Mouse (Mus musculus) MEL (cell line): ENCODE measurements around the gene Gm11096. TPM values are rescaled to one million over a fixed set of nuclear protein-coding genes. Genes with fewer than 3 reads are reported as not detected.

Experiments used
- DNase-seq: peaks from one replicate; pipeline ENCODE4 v3.0.0; 2011; ENCODE audit warnings: low read depth, low spot score
- H3K27ac ChIP-seq: 2 replicates; pipeline ENCODE4 v1.5.1; 2012; ENCODE audit warnings: low read depth, mild to moderate bottlenecking, control low read depth, low read length, moderate library complexity; ENCODE audit not compliant: control insufficient read depth
- H3K27me3 ChIP-seq, 2 experiments: fragments of 150-350 bp in 1 of 2; sonication (generic) in 1 of 2; 2 replicates each; pipeline ENCODE4 v1.6.1; 2012; ENCODE audit warnings: low read length in 2 of 2, mild to moderate bottlenecking in 2 of 2, improper control_type of control experiment in 1 of 2, moderate library complexity in 1 of 2; ENCODE audit not compliant: insufficient read depth in 2 of 2, control insufficient read depth in 1 of 2
- H3K36me3 ChIP-seq, 2 experiments: 2 replicates each; pipeline ENCODE4 v1.6.1; 2012 to 2014; ENCODE audit warnings: low read length in 2 of 2, improper control_type of control experiment in 1 of 2, inconsistent platforms in 1 of 2, mild to moderate bottlenecking in 1 of 2; ENCODE audit not compliant: insufficient read depth in 2 of 2, control insufficient read depth in 1 of 2
- H3K4me1 ChIP-seq, 2 experiments: fragments of 150-350 bp in 1 of 2; sonication (generic) in 1 of 2; 2 replicates each; pipeline ENCODE4 v1.6.1; 2012; ENCODE audit warnings: low read length in 2 of 2, improper control_type of control experiment in 1 of 2, mild to moderate bottlenecking in 1 of 2; ENCODE audit not compliant: insufficient read depth in 2 of 2, control insufficient read depth in 1 of 2
- H3K4me3 ChIP-seq, 2 experiments: fragments of 150-350 bp in 1 of 2; sonication (generic) in 1 of 2; 2 replicates each; pipeline ENCODE4 v1.5.1; 2012; ENCODE audit warnings: low read depth in 2 of 2, low read length in 2 of 2, mild to moderate bottlenecking in 2 of 2, moderate library complexity in 2 of 2, control low read depth in 1 of 2, improper control_type of control experiment in 1 of 2; ENCODE audit not compliant: control insufficient read depth in 1 of 2, insufficient read depth in 1 of 2
- H3K79me2 ChIP-seq: 2 replicates; pipeline ENCODE4 v1.6.1; 2012; ENCODE audit warnings: mild to moderate bottlenecking, low read length, moderate library complexity; ENCODE audit not compliant: control insufficient read depth, poor library complexity, insufficient read depth
- H3K9ac ChIP-seq: 2 replicates; pipeline ENCODE4 v1.6.1; 2012; ENCODE audit warnings: low read depth, mild to moderate bottlenecking, control low read depth, low read length, moderate library complexity; ENCODE audit not compliant: control insufficient read depth, poor library complexity, severe bottlenecking
- H3K9me3 ChIP-seq: fragments of 150-350 bp; sonication (generic); replicated peaks from 2 replicates; pipeline ENCODE4 v1.6.1; 2012; ENCODE audit warnings: mild to moderate bottlenecking, low read length, improper control_type of control experiment, moderate library complexity; ENCODE audit not compliant: insufficient read depth
- CTCF ChIP-seq, 3 experiments: IDR thresholded peaks in 2 of 3; conservative IDR thresholded peaks in 1 of 3; 2 replicates each; pipeline ENCODE4 v1.5.1; 2011 to 2012; ENCODE audit warnings: low read length in 3 of 3, low read depth in 2 of 3, mild to moderate bottlenecking in 2 of 3, improper control_type of control experiment in 1 of 3, inconsistent platforms in 1 of 3, mixed read lengths in 1 of 3, moderate library complexity in 1 of 3; ENCODE audit not compliant: control insufficient read depth in 1 of 3, insufficient read depth in 1 of 3, poor library complexity in 1 of 3, severe bottlenecking in 1 of 3
- E2F4 ChIP-seq: IDR thresholded peaks from 2 replicates; pipeline ENCODE4 v1.6.1; 2011; ENCODE audit warnings: low read depth, low read length, improper control_type of control experiment, borderline replicate concordance
- ELF1 ChIP-seq: IDR thresholded peaks from 2 replicates; pipeline ENCODE4 v1.6.1; 2014; ENCODE audit warnings: low read depth, mild to moderate bottlenecking, inconsistent platforms, low read length, improper control_type of control experiment, moderate library complexity
- ETS1 ChIP-seq: IDR thresholded peaks from 2 replicates; pipeline ENCODE4 v1.6.1; 2012; ENCODE audit warnings: low read depth, mild to moderate bottlenecking, inconsistent platforms, low read length, improper control_type of control experiment, moderate library complexity
- JUND ChIP-seq: IDR thresholded peaks from 2 replicates; pipeline ENCODE4 v1.6.1; 2011; ENCODE audit warnings: low read depth, mild to moderate bottlenecking, improper control_type of control experiment, low read length
- MYC ChIP-seq: IDR thresholded peaks from 2 replicates; pipeline ENCODE4 v1.6.1; 2011; ENCODE audit warnings: low read depth, mild to moderate bottlenecking, low read length, improper control_type of control experiment, moderate library complexity
- NRF1 ChIP-seq: IDR thresholded peaks from 2 replicates; pipeline ENCODE4 v1.6.1; 2014; ENCODE audit warnings: low read depth, mild to moderate bottlenecking, inconsistent platforms, low read length, improper control_type of control experiment, moderate library complexity; ENCODE audit not compliant: poor library complexity, insufficient read depth, severe bottlenecking
- POLR2AphosphoS2 ChIP-seq: IDR thresholded peaks from 2 replicates; pipeline ENCODE4 v1.6.1; 2011; ENCODE audit warnings: low read length, improper control_type of control experiment
- RAD21 ChIP-seq: IDR thresholded peaks from 2 replicates; pipeline ENCODE4 v1.6.1; 2011; ENCODE audit warnings: mild to moderate bottlenecking, low read depth, low read length, improper control_type of control experiment
- RCOR1 ChIP-seq: IDR thresholded peaks from 2 replicates; pipeline ENCODE4 v1.6.1; 2012; ENCODE audit warnings: low read depth, mild to moderate bottlenecking, inconsistent platforms, low read length, improper control_type of control experiment
- SMC3 ChIP-seq: IDR thresholded peaks from 2 replicates; pipeline ENCODE4 v1.6.1; 2011; ENCODE audit warnings: low read depth, low read length, improper control_type of control experiment
- TBP ChIP-seq: IDR thresholded peaks from 2 replicates; pipeline ENCODE4 v1.8.0; 2011; ENCODE audit warnings: low read depth, low read length, improper control_type of control experiment
- USF1 ChIP-seq: IDR thresholded peaks from 2 replicates; pipeline ENCODE4 v1.6.1; 2014; ENCODE audit warnings: low read depth, mild to moderate bottlenecking, inconsistent platforms, low read length, improper control_type of control experiment, moderate library complexity
- USF2 ChIP-seq, 2 experiments: IDR thresholded peaks; 2 replicates each; pipeline ENCODE4 v1.6.1; 2011 to 2012; ENCODE audit warnings: improper control_type of control experiment in 2 of 2, low read length in 2 of 2, borderline replicate concordance in 1 of 2, inconsistent platforms in 1 of 2, low read depth in 1 of 2, mild to moderate bottlenecking in 1 of 2; ENCODE audit not compliant: insufficient read depth in 1 of 2
- ZC3H11A ChIP-seq: IDR thresholded peaks from 2 replicates; pipeline ENCODE4 v1.6.1; 2012; ENCODE audit warnings: low read depth, mild to moderate bottlenecking, inconsistent platforms, low read length, improper control_type of control experiment
- ZNF384 ChIP-seq: IDR thresholded peaks from 2 replicates; pipeline ENCODE4 v1.6.1; 2012; ENCODE audit warnings: low read depth, mild to moderate bottlenecking, inconsistent platforms, low read length, improper control_type of control experiment
- polyA plus RNA-seq, 2 experiments: library from polyadenylated mRNA; stranded (reverse) in 1 of 2; unstranded in 1 of 2; fragments of >175 nt in 1 of 2; fragments of >200 nt in 1 of 2; gene quantifications; 2 replicates each; pipeline versions ENCODE4 v1.2.1 to v1.2.4; 2012; ENCODE audit warnings: low replicate concordance in 2 of 2, low read depth in 1 of 2; ENCODE audit not compliant: insufficient read length in 2 of 2, insufficient read depth in 1 of 2, missing spikeins in 1 of 2
- total RNA-seq: library from RNA; depleted of rRNA; stranded (reverse); fragments of 300-350 nt; gene quantifications from 2 replicates; pipeline ENCODE4 v1.2.3, GENCODE M21; 2012

The Gm11096 gene
- total and polyA plus RNA-seq, 3 experiments = not detected

- H3K36me3 ChIP-seq = no peaks in the 10 kb centered on the region
- no peak overlapping the region for H3K27ac ChIP-seq
- no peak overlapping the region for H3K4me3 ChIP-seq
- no peaks in the 10 kb centered on the region for H3K79me2 ChIP-seq
- no peaks in the 10 kb centered on the region for H3K4me1 ChIP-seq
- H3K9me3 ChIP-seq = no peaks in the 10 kb centered on the region
- H3K9ac ChIP-seq = no peak overlapping the region
- H3K27me3 ChIP-seq = no peaks in the 10 kb centered on the region
- no peak for TF ChIP-seq CTCF (IDR thresholded peaks at IDR 0.05 in 2 of 3, conservative IDR thresholded peaks at IDR 0.05 in 1 of 3; ENCODE audit: control insufficient read depth in 1 of 3, insufficient read depth in 1 of 3, low read depth in 2 of 3, low read length in 3 of 3, poor library complexity in 1 of 3, severe bottlenecking in 1 of 3)
- TF ChIP-seq ZC3H11A = no peak
- no peak for DNase-seq
These were observed 8.8 kb upstream of the Gm11096 start for GRCm38 (mm10) chr17:81432733-81433132.

- H3K79me2 ChIP-seq = no peaks in the 10 kb centered on the region
- H3K36me3 ChIP-seq = no peaks in the 10 kb centered on the region
- no peaks in the 10 kb centered on the region for H3K4me1 ChIP-seq
- H3K4me3 ChIP-seq = no peak overlapping the region
- no peak overlapping the region for H3K27ac ChIP-seq
- no peak for DNase-seq
- H3K9me3 ChIP-seq = no peaks in the 10 kb centered on the region
- TF ChIP-seq USF1 (no peak), CTCF (IDR thresholded peaks at IDR 0.05 in 2 of 3, conservative IDR thresholded peaks at IDR 0.05 in 1 of 3; ENCODE audit: control insufficient read depth in 1 of 3, insufficient read depth in 1 of 3, low read depth in 2 of 3, low read length in 3 of 3, poor library complexity in 1 of 3, severe bottlenecking in 1 of 3) (no peak), ZNF384 (no peak), TBP (no peak)
- no peak overlapping the region for H3K9ac ChIP-seq
- no peaks in the 10 kb centered on the region for H3K27me3 ChIP-seq
These were observed 8.4 kb upstream of the Gm11096 start for GRCm38 (mm10) chr17:81433148-81433547.

DNA sequence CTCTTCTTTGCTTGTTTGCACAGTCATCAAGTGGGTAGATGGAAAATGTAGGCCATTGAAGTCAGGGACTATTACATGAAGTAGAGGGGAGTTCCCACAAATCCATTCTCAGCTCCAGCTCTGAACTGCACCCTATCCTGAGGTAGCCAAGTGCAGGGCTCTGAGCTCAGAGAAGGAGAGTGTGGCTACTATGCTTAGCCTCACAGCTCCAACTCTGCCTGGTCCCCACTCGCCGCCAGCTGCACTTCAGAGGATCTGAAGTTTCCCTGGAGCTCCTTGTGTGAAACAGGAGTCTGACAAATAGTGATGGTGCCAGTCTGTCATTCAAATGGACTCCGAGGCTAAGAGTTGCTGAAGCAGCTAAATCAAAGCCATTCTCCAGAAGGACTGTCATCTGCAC, 13.7 kb downstream of the Gm11096 start:
- no peak for TF ChIP-seq USF1
- TF ChIP-seq RCOR1 = no peak
- TF ChIP-seq USF2 (IDR thresholded peaks at IDR 0.05; ENCODE audit: borderline replicate concordance in 1 of 2, insufficient read depth in 1 of 2, low read depth in 1 of 2, low read length in 2 of 2) = no peak
- TF ChIP-seq JUND = no peak
- TF ChIP-seq POLR2AphosphoS2 = no peak
- no peak for TF ChIP-seq NRF1
- no peak for TF ChIP-seq SMC3
- TF ChIP-seq ELF1 = no peak
- TF ChIP-seq ETS1 = no peak
- TF ChIP-seq MYC = no peak
- TF ChIP-seq ZC3H11A = no peak
- TF ChIP-seq TBP = no peak
- no peak for TF ChIP-seq E2F4
- no peak for TF ChIP-seq RAD21
- TF ChIP-seq, all 39 proteins: peak for 0
- H3K36me3 ChIP-seq = peaks cover 0 to 2% of the 10 kb centered on the region in 2 experiments; a peak in 2 of 4 replicates
- H3K4me3 ChIP-seq = no peak overlapping the region
- no peaks in the 10 kb centered on the region for H3K27me3 ChIP-seq
- peaks cover 0 to 5% of the 10 kb centered on the region in 2 experiments; a peak in 2 of 4 replicates for H3K4me1 ChIP-seq
- H3K9me3 ChIP-seq = no peaks in the 10 kb centered on the region
- DNase-seq = no peak
- no peak overlapping the region for H3K27ac ChIP-seq
- no peak overlapping the region for H3K9ac ChIP-seq
- H3K79me2 ChIP-seq = no peaks in the 10 kb centered on the region
